In the genomic region with DNA sequence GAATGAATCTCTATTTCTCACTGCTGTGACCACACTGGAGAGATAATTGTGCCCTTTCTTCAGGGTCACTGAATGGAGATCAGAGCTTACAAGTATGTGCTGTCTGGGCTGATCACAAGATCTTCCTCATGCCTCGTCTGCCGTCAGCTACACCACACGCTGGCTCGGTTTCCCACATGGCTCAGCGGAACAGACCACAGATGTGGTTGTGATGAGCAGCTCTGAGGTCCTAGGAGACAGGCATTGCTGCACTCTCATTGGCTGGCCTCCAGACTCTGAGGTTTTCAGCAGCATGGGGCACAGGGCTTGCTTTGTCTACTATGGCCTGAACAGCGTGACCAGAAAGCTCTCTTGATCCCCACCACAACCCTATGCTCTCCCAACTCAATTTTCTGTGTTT, we compare ENCODE assay signal across 16 mouse cellular contexts.
DNase-seq lines count a peak whose midpoint lies in the region; ATAC-seq and TF ChIP-seq lines count a peak whose summit lies in the region.
"Had no signal": no experiment of that assay in that cellular context is flagged by ENCODE, and none has a peak within 500 bp of the region (broad histone marks: within the 10 kb centered on the region; RNA-seq: fewer than 3 reads in every experiment).

No protein-coding gene starts in this region.

- no peaks in the 10 kb centered on the region for H3K27me3 ChIP-seq in hindbrain, postnatal 0 days (ENCODE audit: insufficient read depth, low read length)
- no peaks in the 10 kb centered on the region for H3K27me3 ChIP-seq in hindbrain, embryonic 11.5 days (ENCODE audit: control insufficient read depth, insufficient read depth, low read length)
- H3K27me3 ChIP-seq: midbrain, embryonic 12.5 days; neural tube, embryonic 15.5 days had no signal

- no peak overlapping the region for H3K4me3 ChIP-seq in hindbrain, postnatal 0 days (ENCODE audit: low read length)
- H3K4me3 ChIP-seq in hindbrain, embryonic 11.5 days (ENCODE audit: low read depth, low read length), result no peak overlapping the region
- H3K4me3 ChIP-seq: erythroblast, embryonic 14.5 days; midbrain, embryonic 12.5 days; neural tube, embryonic 15.5 days had no signal

- no peak overlapping the region for H3K27ac ChIP-seq in hindbrain, postnatal 0 days
- H3K27ac ChIP-seq in hindbrain, embryonic 11.5 days (ENCODE audit: low read depth, low read length), result no peak overlapping the region
- H3K27ac ChIP-seq: midbrain, embryonic 12.5 days; neural tube, embryonic 15.5 days had no signal

- no peak overlapping the region for H3K4me2 ChIP-seq in hindbrain, postnatal 0 days (ENCODE audit: low read depth, low read length)
- H3K4me2 ChIP-seq in hindbrain, embryonic 11.5 days (replicated peaks; ENCODE audit: low read depth, low read length), result no peak overlapping the region
- H3K4me2 ChIP-seq: midbrain, embryonic 12.5 days; neural tube, embryonic 15.5 days had no signal

- WGBS in hindbrain, postnatal 0 days, result 28% methylated on average over 6 of the region's 6 CpGs
- 68% methylated on average over 6 of the region's 6 CpGs for WGBS in hindbrain, embryonic 11.5 days

- no peak for TF ChIP-seq CTCF in hindbrain, postnatal 0 days (IDR thresholded peaks at IDR 0.05; ENCODE audit: low read depth)

- peaks cover 19% of the 10 kb centered on the region for H3K4me1 ChIP-seq in hindbrain, postnatal 0 days (ENCODE audit: insufficient read depth, low read length)
- no peaks in the 10 kb centered on the region; the same call in 1 of the 2 replicates for H3K4me1 ChIP-seq in hindbrain, embryonic 11.5 days (replicated peaks; ENCODE audit: control insufficient read depth, insufficient read depth, low read length)
- H3K4me1 ChIP-seq: midbrain, embryonic 12.5 days had no signal

- ATAC-seq in hindbrain, postnatal 0 days, result peak; percentile 38; the same call in 1 of the 2 replicates
- no peak for ATAC-seq in hindbrain, embryonic 11.5 days (ENCODE audit: low FRiP score)
- peak; percentile 79 for ATAC-seq in common myeloid progenitor, adult 5-6 weeks (replicated peaks; ENCODE audit: low read depth, poor library complexity, severe bottlenecking)

- peak; percentile 34 for DNase-seq in hindbrain, postnatal 0 days (ENCODE audit: low spot score)
- DNase-seq in hindbrain, embryonic 11.5 days (ENCODE audit: low spot score), result no peak
- peak; percentile 8 for DNase-seq in thymus, postnatal 14 days
- no peak for DNase-seq in thymus, postnatal 36 days
- DNase-seq in skeletal muscle tissue, adult 2 months (ENCODE audit: low read depth, low spot score), result peak; percentile 34
- no peak for DNase-seq in lung, postnatal 14 days
- no peak for DNase-seq in cerebellum, adult 11-12 months
- DNase-seq: adrenal gland, postnatal 14 days; cerebellum, adult 9-11 months; heart, postnatal 14 days; kidney, adult 8-10 months; lung, adult 18-20 months had no signal

- no peaks in the 10 kb centered on the region for H3K36me3 ChIP-seq in hindbrain, postnatal 0 days (ENCODE audit: insufficient read depth, low read length)
- no peaks in the 10 kb centered on the region for H3K36me3 ChIP-seq in hindbrain, embryonic 11.5 days (ENCODE audit: control insufficient read depth, insufficient read depth, low read length)
- H3K36me3 ChIP-seq: midbrain, embryonic 12.5 days; neural tube, embryonic 15.5 days had no signal

- no peak overlapping the region for H3K9ac ChIP-seq in hindbrain, postnatal 0 days (replicated peaks; ENCODE audit: low read length)
- H3K9ac ChIP-seq in hindbrain, embryonic 11.5 days (ENCODE audit: low read depth, low read length), result no peak overlapping the region
- H3K9ac ChIP-seq: midbrain, embryonic 12.5 days; neural tube, embryonic 15.5 days had no signal

- H3K9me3 ChIP-seq in hindbrain, postnatal 0 days (ENCODE audit: low read length), result no peaks in the 10 kb centered on the region
- no peaks in the 10 kb centered on the region for H3K9me3 ChIP-seq in hindbrain, embryonic 11.5 days (ENCODE audit: control insufficient read depth, low read length)
- H3K9me3 ChIP-seq: midbrain, embryonic 12.5 days; neural tube, embryonic 15.5 days had no signal

Comparison
In these comparisons a context has a peak if more than half of its experiments do, and no peak if none do; other contexts are left out.
1. DNase-seq: peak in hindbrain, postnatal 0 days (single experiment), thymus, postnatal 14 days (single experiment) and skeletal muscle tissue, adult 2 months (single experiment); none in hindbrain, embryonic 11.5 days (single experiment), thymus, postnatal 36 days (0 of 2), lung, postnatal 14 days (single experiment) and cerebellum, adult 11-12 months (single experiment).